Mouse (Mus musculus) spleen, postnatal 4 days (tissue): ENCODE measurements around the gene Cry2.

Experiments
- DNase-seq, 2 experiments: peaks; one replicate each; pipeline ENCODE4 v3.0.0; 2022; ENCODE audit warnings: low spot score in 2 of 2

The Cry2 gene

DNA sequence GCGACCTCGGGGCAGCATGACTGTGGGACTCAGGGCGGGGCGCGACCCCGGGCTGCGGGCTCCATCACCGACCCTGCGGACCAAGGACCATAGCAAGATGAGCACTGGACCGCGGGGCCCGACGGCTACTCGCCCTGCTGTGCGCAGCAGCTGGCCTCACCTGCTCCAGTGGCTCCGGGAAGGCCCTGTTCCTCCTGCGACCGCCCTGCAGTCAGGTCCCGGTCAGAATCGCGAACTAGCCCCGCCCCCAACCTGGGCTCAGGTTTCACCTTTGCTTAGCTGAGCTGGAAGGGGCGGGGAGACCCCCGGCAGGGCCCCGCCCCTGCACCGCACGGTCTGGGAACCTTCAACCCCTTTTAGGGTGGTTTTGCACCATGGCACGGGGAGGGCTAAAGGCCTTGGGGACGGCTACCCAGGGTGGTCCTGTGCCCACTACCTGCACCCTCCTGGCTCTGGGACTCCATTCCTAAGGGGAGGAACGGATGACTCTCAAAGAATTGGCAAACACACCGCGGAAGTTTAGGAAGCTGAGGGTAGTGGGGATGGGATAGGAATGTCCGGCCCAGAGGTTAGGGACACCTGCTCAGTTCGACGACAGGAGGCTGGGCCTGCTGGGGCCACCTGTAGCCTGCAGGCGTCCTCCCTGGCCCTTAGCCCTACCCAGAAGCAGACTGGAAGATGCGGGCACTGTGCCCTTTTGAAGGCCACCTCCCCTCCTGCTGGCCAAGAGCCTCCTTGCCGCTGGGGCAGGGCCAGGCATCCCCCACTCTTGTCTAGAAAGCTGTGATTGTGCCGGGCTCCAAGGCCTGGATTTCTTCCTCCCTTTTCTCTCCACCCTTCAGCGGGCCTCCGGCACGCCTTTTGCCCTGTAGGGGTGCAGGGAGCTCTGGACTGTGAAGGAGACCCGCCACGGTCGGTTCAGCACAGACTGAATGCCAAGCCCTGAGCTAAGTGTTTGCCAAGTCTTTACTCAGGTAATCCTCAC lies 62.7 kb downstream of the Cry2 start:
- DNase-seq: no peak

GRCm38 (mm10) chr2:92370375-92370774 lies 63.5 kb downstream of the Cry2 start:
- DNase-seq: no peak

- DNase-seq: no peak
Measured at GRCm38 (mm10) chr2:92367383-92368029, 66.3 kb downstream of the Cry2 start.

- no peak for DNase-seq
Measured at GRCm38 (mm10) chr2:92365568-92365967, 68.3 kb downstream of the Cry2 start.

DNA sequence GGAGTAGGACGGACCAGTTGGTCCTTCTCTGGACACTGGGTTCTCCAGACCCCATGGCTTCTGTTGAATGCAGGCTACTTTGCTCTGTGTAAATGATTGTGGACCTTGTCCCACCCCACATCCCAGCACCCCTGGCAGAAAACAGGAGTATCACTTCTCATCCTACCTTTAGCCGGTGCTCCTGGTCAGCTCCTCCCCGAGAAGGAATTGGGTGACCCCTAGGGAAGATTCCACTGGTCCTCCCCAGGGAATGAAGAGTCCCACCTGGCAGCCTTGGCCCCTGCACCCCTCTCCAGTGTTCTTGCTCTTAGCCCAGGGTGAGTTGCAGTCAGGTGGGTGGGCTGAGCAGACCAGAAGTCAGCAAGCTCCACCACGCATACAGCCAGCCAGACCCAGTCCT lies 69.8 kb downstream of the Cry2 start:
- DNase-seq: no peak

DNA sequence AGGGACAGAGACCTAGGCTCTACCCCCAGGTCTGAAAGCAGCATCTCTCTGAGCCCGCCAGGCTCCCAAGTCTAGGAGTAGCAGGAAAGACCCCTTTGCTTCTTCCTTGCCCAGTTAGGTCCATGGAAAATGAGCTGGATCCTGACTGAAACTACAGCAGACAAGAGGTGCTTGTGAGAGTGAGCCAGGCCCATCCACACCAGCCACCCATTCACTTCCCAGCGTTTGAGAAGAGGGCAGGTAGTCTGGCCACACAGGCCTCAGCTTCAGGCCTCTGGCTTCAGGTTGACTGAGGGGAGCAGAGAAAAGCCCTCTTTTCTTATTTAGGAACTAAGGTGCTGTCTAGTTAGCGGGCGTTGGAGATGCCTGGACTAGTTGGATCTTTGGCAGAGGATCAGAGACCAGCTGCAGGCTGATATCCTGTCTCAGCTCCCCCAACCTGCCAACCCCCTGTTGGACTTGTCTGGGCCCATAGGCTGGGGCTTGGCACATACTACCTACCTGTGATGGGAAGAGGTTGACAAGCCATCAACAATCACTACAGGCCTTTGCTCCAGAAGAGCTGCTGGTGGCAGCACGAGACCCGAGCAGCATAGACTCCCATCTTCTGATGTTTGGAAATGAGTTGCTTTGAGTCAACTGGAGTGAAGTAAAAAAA lies 71.1 kb downstream of the Cry2 start:
- DNase-seq: no peak

- DNase-seq: no peak
Measured at GRCm38 (mm10) chr2:92361795-92362194, 72.0 kb downstream of the Cry2 start.

DNA sequence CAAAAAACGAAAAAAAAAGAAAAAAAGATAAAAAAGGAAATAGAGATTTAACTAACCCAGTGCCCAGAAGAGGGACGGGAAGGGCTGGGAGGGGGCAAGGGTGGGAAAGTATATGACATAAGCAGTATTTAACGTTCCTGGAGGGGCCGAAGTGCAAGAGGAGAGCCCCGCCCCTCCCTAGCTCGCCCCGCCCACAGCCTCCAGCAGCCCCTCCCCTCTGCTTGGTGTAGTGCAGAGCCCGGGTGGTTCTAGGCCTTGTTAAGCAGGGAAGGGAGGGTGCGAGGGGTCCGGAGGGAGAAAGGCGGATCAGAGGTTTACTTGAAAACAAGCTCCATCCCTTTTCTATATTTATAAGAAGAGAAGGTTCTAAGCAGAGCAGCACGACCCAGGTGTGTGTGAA lies 73.0 kb downstream of the Cry2 start:
- DNase-seq: no peak

DNA sequence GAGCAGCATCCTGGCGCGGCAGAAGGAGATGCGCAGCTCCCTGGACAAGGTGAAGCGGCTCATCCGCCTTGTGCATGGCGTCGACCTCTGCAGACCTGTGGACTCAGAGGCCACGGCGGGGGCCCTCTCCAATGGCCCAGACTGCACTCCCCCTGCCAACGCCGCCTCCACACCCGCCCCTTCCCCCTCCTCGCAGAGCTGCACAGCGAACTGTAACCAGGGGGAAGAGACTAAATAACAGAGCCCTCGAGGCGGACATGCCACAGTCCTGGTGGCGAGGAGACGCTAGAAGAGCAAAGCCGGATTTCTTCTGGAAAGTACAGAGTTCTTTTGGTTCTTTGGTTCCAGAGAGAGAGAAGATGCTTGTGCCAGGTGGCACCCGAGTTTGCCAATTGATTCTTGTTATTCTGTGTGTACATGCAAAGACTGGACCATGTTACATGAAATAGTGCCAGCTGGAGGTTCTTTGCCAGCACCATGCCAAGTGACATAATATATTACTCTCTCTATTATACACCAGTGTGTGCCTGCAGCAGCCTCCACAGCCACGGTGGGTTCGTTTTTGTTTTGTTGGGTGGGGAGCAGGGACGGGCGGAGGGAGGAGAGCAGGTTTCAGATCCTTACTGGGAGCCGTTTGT lies 73.5 kb downstream of the Cry2 start:
- DNase-seq: no peak

GRCm38 (mm10) chr2:92359301-92359700 lies 74.5 kb downstream of the Cry2 start:
- no peak for DNase-seq

GRCm38 (mm10) chr2:92354224-92354623 lies 79.6 kb downstream of the Cry2 start:
- DNase-seq: no peak
